Mouse (Mus musculus): Measurements from ENCODE around the gene Fam131b.

Fam131b gene

DNA sequence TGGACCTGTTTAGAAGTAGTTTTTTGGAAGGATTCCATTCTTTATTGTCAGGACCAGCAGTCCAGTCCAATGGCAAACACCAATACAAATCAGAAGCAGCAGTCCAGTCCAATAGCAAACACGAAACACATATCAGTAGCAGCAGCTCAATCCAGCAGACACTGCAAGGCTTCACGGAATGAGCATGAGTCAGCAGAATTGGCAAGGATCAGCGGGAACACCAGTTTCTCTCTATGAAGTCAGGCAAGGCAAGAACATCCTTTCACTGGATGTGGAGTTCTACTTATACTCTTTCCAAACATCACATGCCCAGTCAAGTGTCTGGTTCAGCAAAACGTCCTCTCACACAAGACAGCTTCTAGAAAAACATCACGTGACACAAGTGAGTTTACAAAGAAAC, 15.5 kb upstream of the Fam131b start:
- in situ Hi-C loops (cut with MboI, MseI), result loop anchor here in 1 of 2 experiments (5.0 kb wide), 1 partner anchor 42 kb away; no protein-coding TSS in a partner anchor

DNA sequence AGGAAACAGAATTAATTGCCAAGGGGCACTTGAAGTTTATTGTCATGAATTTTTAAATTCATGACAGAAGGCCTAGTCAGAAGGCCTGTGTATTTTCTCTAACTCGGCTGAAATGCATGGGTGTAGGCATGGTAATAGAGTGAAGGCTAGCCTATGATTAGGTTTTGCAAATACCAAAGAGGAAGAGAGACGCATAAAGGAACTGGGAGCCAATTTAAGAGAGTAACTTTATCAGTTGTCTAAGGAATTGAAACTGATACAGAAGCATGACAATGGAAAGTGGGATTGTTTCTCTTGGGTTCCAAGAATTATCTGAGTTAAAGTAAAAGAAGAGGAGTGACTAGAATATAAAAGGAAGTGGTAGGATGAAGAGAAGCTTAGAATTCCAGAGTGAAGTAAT, 14.7 kb upstream of the Fam131b start:
- in situ Hi-C loops (cut with MboI, MseI), result no loop called here

DNA sequence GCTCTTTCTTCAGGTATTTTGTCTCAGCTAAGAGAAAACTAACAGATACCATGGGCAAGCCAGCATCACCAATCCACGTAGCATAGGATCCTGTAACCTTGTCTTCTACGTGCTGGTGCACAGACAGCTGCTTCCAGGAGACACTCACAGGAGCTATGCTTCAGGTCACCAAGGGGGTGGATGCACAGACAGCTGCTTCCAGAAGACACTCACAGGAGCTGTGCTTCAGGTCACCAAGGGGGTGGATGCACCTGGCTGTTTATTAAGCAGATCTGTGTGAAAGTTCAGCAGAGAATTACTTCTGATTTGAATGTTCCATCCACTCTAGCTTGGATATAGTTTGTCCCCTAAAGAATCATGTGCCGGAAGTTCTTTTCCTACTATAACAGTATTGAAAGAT, 6.5 kb upstream of the Fam131b start:
- in situ Hi-C loops (cut with MboI, MseI), result no loop called here

DNA sequence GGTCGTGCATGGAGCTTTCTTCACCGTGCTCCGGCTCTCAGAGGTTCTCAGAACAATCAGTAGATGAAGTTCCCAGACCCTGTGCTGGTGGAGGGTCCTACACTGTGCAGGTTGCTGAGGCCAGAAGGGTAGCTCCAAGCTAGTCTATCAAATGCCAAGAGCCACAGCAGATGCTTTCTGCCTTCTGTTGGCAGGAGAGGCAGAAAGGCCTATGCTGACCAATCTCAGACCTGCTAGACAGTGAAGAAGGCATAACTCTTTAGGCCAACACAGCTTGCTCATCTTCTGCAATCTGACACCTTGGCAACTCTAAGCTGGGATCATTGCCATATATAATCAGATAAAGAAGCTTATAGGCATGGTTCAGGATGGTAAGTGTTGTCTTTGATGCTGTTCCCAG, 5.8 kb upstream of the Fam131b start:
- in situ Hi-C loops (cut with MboI, MseI), result no loop called here

DNA sequence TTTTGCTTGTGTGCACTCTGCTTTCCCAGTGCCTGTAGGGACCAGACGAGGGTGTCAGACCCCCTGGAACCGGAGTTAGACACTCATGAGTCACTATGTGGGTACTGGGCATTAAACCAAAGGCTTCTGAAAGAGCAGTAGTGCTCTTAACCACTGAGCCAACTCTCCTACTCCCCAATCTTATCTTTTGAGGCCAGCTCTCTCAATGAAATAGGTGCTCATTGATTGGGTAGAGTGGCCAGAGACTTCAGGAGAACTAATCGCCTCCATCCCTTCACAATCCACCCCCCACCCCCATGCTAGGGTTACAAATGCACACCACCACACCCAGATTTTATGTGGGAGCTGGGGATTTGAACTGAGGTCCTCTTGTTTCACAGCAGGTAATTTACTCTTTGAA, 4.3 kb upstream of the Fam131b start:
- in situ Hi-C loops (cut with MboI, MseI), result loop anchor here (5.0 to 10.0 kb wide), 2 partner anchors 61 to 64 kb away; partner anchors contain the start of genes Casp2 (in 1 of the 2) and Tmem139 (in 1 of the 2)

DNA sequence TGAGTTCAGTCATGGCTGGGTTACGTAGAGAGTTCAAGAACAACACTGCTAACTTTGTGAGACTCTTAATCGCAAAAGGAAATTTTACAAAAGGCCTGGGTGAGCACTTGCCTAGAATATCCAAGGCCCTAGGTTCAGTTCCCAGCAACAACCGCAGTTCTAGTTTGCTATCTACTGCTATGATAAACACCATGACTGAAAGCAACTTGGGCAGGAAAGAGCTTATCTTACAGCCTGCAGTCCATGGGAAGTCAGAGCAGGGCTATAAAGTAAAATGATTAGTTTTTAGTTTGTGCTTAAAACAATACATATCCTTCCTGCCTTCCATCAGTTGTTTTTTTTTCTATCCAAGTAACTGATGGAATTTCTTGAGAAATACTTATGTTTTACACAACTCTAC, 2.1 kb upstream of the Fam131b start:
- in situ Hi-C loops (cut with MboI, MseI), result loop anchor here (5.0 to 10.0 kb wide), 2 partner anchors 59 to 62 kb away; partner anchors contain the start of genes Casp2 (in 1 of the 2) and Tmem139 (in 1 of the 2)

DNA sequence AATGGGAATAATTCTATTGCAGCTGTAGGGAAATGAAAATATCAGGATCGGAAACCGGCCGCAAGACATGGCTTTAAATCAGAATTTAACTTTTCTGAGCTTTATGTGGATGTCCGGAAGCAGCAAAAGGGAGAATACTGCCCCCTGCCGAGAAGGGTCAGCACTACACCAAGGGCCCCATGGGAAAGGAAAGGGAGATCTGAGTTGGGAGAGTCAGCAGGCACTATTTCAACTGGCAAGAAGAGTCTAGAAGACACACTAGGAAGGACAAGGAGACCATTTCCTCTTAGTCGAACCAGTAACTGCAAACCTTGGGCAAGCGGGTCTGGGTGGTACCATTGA, 796 bp upstream of the Fam131b start:
- in situ Hi-C loops (cut with MboI, MseI), result loop anchor here (5.0 to 10.0 kb wide), 2 partner anchors 58 to 60 kb away; partner anchors contain the start of genes Casp2 (in 1 of the 2) and Tmem139 (in 1 of the 2)

DNA sequence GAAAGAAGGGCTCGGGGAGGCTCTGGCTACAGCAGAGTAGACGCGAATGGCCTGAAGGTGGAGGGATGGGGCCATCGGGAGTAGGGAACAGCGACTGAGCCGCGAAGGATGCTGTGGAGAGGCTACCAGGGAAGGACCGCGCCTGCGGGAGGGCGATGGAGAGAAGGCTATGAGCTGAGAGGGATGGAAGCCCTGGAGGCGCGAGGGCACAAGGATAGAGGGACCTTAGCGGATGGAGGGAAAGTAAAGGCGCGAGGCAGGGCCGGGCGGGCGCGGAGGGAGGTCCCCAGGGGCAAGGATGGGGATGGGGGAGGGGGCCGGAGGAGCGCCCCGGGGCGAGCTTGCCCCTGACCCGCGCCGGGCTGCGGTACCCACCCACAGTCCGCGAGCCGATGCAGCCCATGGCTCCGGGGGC, 369 bp downstream of the Fam131b start:
- in situ Hi-C loops (cut with MboI, MseI), result loop anchor here (5.0 to 10.0 kb wide), 2 partner anchors 59 to 97 kb away; partner anchors contain the start of genes Casp2 (in 1 of the 2) and Tmem139 (in 1 of the 2)

DNA sequence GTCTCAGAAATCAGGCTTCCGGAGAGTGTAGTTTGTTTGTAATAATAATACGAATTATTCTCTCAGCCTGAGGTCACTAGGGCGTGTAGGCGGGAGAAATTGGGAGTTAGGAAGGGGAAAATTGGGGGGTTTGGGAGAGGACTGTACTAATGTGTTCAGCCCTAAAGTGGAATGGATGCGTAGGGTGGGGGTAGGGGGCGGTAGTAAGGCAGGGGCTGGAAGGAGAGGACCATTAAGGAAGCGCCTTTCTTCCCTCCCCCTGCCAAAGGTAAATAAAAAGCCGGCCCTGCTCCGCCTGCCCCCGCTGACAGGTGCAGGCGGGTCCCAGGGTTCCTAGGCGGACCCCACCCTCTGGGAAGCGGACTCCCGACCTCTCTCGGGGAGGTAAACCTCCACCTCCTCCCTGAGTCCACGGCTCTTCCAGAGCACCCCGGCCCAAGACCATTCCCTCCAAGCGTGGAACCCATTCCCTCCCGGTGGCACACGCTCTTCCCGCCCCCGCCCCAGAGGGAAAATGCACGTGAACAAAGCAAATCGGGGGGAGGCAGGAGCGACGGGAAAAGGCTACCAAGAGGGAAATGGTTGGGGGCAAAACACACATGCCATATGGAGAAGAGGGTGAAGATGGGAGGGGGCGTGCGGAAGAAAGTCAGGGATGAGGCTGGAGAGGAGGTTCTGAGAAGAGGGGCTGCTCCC, 924 bp downstream of the Fam131b start:
- in situ Hi-C loops (cut with MboI, MseI), result loop anchor here (5.0 to 10.0 kb wide), 2 partner anchors 59 to 96 kb away; partner anchors contain the start of genes Casp2 (in 1 of the 2) and Tmem139 (in 1 of the 2)

DNA sequence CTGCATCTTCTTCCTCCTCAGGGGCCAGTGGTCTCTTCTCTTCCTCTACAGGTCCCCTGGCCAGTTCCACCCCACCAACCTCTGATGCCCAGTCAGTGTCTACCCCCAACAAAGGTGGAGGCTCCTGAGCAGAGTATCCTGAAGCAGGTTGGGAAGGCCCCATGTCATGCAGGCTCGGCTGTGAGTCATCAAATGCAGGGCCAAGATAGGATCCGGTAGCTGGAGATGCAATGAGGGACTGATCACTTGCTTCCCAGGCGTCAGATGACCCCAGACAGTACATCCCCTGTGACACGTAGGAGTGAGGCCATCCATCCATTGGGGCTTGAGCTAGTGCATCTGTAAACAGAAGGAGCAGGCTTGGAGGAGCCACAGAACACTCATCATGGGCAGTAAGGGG, 6.2 kb downstream of the Fam131b start:
- in situ Hi-C loops (cut with MboI, MseI), result no loop called here

DNA sequence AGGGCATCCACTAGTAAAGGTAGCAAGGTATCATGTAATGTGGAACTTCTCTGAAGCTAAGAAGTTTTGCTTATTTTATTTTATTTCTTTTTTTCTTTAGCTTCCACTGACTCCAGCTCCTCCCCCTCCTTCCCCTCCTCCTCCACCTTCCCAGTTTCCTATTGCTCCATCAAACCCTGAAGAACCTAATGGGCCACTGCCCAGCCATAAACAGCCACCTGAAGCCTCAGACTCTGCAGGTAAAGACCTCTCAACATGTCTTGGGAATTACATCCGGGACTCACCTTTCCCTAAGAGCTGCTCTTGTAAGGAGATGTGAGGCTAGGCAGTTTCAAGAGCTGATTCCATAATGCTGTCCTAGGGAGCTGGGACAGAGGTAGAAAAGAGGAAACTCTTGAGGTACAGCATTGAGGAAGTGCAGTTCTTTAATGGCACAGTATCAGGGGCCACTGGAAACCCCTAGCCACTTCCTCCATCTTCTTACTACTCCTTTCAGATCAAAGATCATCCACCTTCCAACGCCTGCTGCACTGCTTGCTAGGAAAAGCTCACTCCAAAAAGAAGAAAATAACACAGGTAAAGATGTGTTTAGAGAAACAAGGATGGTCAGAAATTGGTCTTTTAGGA, 13.9 kb downstream of the Fam131b start:
- in situ Hi-C loops (cut with MboI, MseI), result no loop called here

DNA sequence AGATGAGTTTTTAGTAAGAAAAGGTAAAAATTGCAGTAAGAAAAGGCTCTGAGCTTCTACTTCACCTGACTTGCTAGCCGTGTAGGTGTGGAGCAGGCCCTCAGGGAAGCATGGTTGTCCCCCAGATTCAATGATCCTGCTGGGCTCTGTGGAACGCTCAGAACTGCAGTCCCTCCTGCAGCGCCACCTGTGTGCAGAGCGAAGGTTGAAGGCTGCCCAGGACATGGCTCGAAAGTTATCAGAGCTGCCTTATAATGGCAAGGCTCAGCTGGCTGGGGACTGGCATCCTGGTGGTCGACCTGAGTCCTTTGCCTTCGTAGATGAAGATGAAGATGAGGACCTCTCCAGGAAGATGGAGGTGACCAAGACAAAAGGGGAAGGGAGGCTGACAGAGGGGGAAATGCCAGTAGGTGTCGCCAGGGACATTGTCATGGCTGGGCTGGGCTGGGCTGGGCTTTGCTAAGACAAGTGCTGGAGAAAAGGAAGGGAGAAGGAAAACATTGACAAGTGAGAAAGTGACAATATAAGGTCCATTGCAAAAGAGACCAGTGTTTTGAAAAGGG, 14.5 kb downstream of the Fam131b start:
- in situ Hi-C loops (cut with MboI, MseI), result loop anchor here in 1 of 2 experiments (10.0 kb wide), 1 partner anchor 275 kb away; no protein-coding TSS in a partner anchor

DNA sequence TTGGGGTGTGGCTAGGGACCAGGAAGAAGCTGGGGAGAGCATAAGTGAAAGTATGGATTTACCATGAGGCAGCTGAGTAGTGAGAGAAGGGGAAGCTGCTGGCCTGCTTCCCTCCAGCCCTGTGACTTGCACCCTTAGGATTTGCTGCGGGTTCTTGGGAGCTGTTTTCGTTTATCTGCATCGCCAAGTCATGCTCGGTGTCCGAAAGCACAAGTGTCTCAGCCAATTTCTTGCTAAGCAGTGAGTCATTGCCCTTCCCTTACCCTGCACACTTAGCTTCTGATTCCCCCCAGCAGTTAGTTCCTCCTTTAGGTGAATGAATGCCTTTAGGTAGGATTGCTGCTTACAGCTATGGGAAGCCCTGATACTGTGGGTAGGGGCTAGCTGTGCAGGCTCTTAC, 25.1 kb downstream of the Fam131b start:
- in situ Hi-C loops (cut with MboI, MseI), result no loop called here

DNA sequence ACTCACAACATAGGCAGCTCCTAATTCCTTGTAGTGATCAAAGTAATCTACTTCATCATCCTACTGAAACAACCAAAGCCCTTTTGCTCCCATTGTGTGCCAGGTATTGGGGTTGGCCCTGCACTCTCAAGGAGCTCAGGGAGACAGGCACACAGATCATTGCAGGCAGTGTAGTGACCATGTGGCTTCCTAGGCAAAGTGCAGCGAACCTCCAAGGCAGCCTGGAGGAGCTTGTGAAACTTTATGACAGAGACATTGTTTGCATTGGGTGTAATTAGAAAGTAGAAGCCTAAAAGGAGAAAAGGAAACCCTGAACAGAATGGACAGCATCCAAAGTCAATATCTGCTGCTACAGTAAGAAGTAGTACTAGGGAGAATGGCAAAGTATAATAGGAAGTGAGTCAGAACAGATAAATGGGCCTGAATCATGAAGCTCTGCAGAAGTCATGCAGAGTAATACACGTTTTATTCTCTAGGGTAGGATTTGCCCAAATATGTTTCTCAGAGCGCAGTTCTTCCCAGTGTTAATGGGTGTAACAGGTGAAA, 28.8 kb downstream of the Fam131b start:
- in situ Hi-C loops (cut with MboI, MseI), result no loop called here

DNA sequence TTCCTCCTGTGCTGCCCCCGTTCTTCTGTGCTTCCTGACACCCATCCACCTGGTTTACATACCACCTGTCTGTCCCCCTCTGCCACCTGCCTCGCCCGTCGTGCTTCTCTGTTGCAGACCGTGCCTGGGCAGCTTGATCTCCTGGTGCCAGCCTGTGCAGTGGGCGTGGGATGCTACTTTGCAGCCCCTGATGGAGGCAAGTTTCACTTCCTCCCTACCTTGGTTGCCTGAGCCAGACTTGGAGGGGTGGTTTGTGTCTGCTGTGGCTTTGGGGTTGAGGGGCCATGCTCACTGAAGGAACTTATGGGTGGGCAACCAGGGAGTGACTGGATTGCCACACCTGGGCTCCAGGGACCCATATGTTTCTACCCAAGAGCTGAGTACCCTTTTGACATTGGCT, 31.1 kb downstream of the Fam131b start:
- in situ Hi-C loops (cut with MboI, MseI), result no loop called here

DNA sequence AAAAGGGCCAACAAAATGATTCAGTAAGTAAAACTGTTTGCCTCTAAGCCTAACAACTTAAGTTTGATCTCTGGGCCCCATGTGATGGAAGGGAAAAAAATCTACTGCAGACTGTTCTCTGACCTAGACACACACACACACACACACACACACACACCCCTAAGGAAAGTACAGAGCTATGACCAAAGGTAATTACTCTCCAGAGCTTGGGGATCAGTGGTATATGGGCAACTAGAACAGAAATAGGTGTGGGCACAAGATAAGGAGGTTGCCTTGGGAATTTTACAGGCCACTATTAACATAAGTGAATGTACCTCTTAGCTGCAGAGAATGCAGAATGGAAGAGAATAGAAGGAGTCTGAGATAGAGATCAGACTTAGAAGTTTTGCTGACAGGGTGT, 36.9 kb downstream of the Fam131b start:
- in situ Hi-C loops (cut with MboI, MseI), result no loop called here

DNA sequence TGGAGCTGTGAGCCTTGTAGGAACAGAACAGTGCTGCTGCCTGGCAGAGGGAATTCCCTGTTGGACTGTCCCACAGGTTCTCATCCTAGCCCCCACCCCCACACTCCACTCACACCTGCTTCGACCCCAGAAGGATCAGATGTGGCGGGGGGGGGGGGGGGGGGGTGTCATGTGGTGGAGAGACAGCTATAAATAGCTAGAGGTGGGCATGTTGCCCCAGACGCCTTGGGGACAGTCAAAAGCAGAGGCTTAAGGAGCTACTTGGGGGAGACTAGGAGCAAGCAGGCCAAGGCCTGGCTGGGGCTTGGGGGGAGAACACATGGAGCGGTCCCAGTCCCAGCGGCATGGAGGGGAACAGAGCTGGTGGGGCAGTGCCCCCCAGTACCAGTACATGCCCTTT, 38.0 kb downstream of the Fam131b start, which contains the start of gene Clcn1:
Gene Clcn1 (plus strand): TSS at position 238 of the 400 bp plus-strand sequence.
- in situ Hi-C loops (cut with MboI, MseI), result no loop called here

DNA sequence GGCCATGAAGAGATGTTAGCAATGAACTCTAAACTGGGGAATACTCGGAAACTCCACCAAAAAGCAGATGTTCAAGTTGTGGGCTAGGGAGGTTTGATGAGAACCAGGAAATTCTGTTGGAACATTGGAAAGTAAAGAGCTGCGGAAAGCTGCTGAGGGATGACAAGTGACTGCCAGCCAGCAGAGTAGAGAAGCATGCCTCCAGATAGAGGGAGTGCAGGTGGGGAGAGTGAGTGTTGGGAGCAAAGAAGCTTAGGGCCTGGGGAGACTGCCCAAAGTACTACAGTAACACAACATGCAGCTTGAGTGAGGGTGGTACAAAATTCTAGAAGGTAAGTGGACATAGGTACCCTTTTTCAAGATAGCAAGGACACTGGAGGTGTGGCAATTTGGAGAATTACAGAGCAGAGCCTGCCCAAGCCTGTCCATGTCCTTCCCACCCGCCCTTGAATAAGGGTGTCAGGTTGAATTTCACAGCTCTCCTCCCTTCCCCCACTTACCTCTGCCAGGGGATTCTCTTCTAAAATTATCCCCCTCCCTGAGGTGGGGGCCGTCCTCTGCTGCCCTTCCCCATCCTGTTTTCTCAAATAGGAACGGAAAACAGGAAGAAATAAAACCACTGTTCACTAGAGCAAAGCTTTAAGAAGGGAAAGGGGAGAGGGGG, 41.4 kb downstream of the Fam131b start:
- in situ Hi-C loops (cut with MboI, MseI), result no loop called here

DNA sequence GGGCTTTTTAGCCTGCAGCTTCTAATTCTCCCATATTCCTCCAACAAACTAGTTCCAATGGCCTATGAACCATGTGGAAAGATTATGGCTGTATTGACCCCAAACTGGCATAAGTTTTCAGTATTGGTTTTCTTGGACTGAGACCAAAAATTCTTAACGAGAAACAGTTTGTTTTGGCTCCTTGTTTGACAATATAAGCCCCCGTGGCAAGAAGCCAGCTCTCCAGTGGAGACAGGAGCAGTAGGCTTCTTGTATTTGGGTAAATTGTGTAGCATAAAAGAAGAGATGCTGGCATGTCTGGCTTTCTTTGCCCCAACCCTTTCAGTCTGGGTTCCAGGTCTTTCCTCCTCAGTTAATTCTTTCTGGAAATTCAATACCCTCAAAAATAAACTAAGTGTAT, 48.3 kb downstream of the Fam131b start:
- in situ Hi-C loops (cut with MboI, MseI), result no loop called here

DNA sequence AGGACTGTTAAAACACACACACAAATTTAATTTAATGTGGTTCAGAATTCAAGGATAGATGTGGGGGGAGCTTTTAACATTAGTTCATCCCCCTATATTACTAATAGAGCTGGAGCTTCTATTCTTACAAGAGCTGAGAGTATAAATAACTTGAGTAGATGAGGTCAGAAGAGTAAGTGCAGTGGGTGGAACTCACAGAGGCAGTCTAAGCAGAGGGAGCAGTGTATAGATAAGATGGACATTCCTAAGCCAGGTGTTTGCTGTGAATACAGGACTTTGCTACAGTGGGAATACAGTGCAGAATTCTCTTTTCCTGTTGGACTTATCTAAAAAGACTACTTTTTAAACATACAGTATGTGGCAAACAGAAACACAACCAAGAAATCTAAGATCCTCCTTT, 53.6 kb downstream of the Fam131b start:
- in situ Hi-C loops (cut with MboI, MseI), result loop anchor here (25.0 kb wide), 1 partner anchor 1159 kb away; no protein-coding TSS in a partner anchor

Data from T-helper 17 cell (primary cell).